Mouse (Mus musculus): ENCODE results near the gene Icmt. TPM values are rescaled to one million over a fixed set of nuclear protein-coding genes. Genes with fewer than 3 reads are reported as not detected.
A peak's percentile ranks its signal among the peaks of the same experiment; 100 is the strongest.

The Icmt gene
- total RNA-seq (2014; fragmentation: Nextera tagmentation) (23.1 and 26.7 TPM in 2 replicates), total RNA-seq (2017) (12.6 and 12.9 TPM in 2 replicates)

DNA sequence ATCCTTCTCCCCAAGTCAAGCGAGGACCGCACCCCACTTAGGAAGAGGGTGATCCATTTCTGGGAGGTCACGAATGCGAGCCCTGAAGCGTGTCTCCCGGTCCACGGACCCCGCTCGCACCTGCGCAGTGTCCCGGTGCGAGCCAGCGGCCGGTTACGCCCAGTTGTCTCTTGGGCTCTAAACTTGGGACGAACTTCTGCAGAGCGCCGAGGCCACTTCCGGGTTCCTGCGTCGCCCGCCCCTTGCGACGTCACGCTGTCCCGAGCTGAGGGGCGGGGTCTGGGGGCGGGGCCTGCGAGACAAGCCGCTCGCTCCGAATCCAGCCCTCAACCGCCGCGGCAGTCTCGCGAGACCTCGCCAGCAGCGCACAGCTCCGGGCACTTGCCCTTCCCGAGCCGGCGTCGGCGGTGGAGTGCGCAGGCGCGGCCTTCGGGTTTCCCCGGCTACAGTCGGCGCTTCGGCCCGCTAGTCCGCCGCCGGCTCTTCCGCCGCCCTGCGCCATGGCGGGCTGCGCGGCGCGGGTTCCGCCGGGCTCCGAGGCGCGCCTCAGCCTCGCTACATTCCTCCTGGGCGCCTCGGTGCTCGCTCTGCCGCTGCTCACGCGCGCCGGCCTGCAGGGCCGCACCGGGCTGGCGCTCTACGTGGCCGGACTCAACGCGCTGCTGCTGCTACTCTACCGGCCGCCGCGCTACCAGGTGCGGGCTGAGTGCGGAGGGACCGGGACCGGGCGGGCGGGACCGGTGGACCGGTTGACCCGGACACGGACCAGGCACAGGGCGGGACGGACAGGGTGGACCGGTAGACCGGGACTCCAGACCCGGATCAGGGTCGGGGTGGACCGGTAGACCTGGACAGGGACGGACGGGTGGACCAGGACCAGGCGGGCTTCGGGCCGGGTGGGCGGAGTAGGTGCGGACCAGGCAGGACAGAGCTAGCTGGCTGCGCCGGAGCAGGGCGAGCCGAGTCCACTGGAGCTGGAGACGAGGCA, at the start of gene Icmt:
Gene Icmt, plus strand, starts transcription at position 354 of the 988 bp plus-strand sequence.
- ATAC-seq (replicated peaks; ENCODE audit: low FRiP score, low TSS enrichment, poor library complexity, severe bottlenecking) = peak; percentile 81

- ATAC-seq (replicated peaks; ENCODE audit: low FRiP score, low TSS enrichment, poor library complexity, severe bottlenecking) = no peak
Observed at GRCm38 (mm10) chr4:152250615-152251014, 46.4 kb upstream of the Icmt start.

GRCm38 (mm10) chr4:152253183-152253759, 43.8 kb upstream of the Icmt start:
- ATAC-seq (replicated peaks; ENCODE audit: low FRiP score, low TSS enrichment, poor library complexity, severe bottlenecking) = no peak

GRCm38 (mm10) chr4:152257070-152257469, 40.0 kb upstream of the Icmt start:
- ATAC-seq (replicated peaks; ENCODE audit: low FRiP score, low TSS enrichment, poor library complexity, severe bottlenecking) = peak; percentile 94

GRCm38 (mm10) chr4:152260451-152260850, 36.6 kb upstream of the Icmt start:
- ATAC-seq (replicated peaks; ENCODE audit: low FRiP score, low TSS enrichment, poor library complexity, severe bottlenecking) = no peak

GRCm38 (mm10) chr4:152262187-152262586, 34.8 kb upstream of the Icmt start:
- ATAC-seq (replicated peaks; ENCODE audit: low FRiP score, low TSS enrichment, poor library complexity, severe bottlenecking) = no peak

DNA sequence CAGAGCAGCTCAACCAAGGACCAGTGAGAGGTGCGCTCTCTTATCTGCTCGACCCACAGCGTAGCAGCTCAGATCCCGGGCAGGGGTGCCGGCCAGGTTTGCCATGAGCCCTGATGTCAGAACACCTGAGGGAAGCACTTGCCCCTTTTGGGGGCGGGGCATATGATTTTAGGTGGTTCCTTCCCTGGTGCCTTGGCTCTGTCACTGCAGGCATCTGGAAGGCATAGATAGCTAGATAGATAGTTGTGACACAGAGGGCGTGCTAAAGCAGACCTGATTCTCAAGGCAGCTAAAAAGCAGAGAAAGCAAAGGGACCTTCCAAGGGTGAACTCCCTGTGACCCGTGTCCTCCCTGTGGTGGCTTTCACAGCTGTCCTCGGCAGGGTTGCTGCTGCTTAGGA, 33.9 kb upstream of the Icmt start:
- ATAC-seq (replicated peaks; ENCODE audit: low FRiP score, low TSS enrichment, poor library complexity, severe bottlenecking) = peak; percentile 68

- no peak for ATAC-seq (replicated peaks; ENCODE audit: low FRiP score, low TSS enrichment, poor library complexity, severe bottlenecking)
Observed at GRCm38 (mm10) chr4:152263512-152264176, 33.4 kb upstream of the Icmt start.

DNA sequence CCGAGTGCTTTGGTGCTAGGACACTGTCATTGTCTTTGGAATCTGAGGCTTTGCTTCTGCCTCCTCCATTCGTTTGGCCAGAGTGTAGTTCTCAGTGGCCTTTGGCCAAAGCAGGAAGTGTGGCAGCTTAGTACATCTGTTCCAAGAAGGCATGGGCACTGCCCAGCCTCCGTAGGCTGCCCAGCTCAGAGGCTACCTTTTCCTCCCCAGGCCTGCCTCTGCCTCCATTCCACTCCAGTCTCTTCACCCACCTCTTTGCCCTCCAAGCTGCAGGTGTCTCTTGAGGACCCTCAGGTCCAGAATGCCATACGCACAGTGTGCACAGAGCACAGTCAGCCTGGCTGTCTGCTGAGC, 32.9 kb upstream of the Icmt start:
- no peak for ATAC-seq (replicated peaks; ENCODE audit: low FRiP score, low TSS enrichment, poor library complexity, severe bottlenecking)

GRCm38 (mm10) chr4:152264867-152265568, 32.0 kb upstream of the Icmt start:
- no peak for ATAC-seq (replicated peaks; ENCODE audit: low FRiP score, low TSS enrichment, poor library complexity, severe bottlenecking)

- no peak for ATAC-seq (replicated peaks; ENCODE audit: low FRiP score, low TSS enrichment, poor library complexity, severe bottlenecking)
Observed at GRCm38 (mm10) chr4:152265791-152266190, 31.2 kb upstream of the Icmt start.

GRCm38 (mm10) chr4:152266236-152266895, 30.7 kb upstream of the Icmt start:
- no peak for ATAC-seq (replicated peaks; ENCODE audit: low FRiP score, low TSS enrichment, poor library complexity, severe bottlenecking)

- ATAC-seq (replicated peaks; ENCODE audit: low FRiP score, low TSS enrichment, poor library complexity, severe bottlenecking) = no peak
Observed at GRCm38 (mm10) chr4:152267748-152268369, 29.2 kb upstream of the Icmt start.

DNA sequence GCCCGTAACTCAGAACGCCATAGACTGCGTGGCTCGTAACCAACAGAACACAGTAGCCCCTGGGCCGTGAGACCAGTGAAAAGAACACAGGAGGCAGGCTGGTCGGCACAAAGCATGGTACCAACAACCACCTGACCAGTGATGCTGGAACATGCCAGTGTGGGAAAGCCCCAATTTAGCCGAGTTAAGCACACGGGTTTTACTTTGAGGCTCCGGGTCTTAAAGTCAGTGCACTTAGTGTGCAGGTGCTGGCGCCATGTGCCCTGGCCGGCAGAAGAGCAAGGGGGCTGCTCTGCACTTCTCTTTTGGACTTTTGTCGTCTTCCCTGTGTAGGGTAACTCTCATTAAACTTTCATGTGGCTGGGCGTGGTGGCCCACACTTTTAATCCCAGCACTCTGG, 27.1 kb upstream of the Icmt start:
- ATAC-seq (replicated peaks; ENCODE audit: low FRiP score, low TSS enrichment, poor library complexity, severe bottlenecking) = no peak

DNA sequence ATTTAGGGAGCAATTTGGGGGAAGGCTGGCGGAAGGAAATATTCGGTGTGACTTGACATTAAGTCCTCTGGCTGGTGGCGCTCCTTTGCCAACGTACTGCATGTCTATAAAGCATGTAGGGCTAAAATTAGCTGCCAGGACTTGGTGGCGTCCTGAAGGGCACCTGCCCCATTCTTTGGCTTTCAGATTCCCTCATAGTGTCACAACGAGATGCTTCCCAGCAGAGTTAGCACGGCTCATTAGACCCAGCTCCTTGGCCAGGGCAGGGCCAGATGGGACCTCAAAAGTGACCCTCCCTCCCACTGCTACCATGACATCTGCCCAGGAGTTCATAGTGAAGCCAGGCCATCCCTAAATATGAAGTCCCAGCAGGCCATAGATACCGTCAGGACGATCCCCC, 26.4 kb upstream of the Icmt start:
- ATAC-seq (replicated peaks; ENCODE audit: low FRiP score, low TSS enrichment, poor library complexity, severe bottlenecking) = no peak

DNA sequence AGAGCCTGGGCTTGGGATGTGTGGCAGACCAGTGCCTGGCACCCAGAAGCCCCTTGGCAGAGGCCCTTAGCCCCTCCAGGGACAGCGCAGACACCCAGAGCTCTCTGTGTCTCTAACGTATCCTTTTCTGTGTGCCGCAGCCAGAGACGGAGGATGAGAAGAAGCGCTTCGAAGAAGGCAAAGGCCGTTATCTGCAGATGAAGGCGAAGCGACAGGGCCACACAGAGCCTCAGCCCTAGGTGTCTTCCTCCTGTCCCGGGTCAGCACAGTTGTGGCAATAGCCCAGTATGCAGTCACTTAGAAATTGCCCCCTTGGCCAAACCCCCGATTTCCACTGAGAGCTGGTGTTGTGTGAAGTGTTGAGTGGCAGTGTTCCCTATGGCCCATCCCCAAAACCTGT, 25.7 kb upstream of the Icmt start:
- no peak for ATAC-seq (replicated peaks; ENCODE audit: low FRiP score, low TSS enrichment, poor library complexity, severe bottlenecking)

- ATAC-seq (replicated peaks; ENCODE audit: low FRiP score, low TSS enrichment, poor library complexity, severe bottlenecking) = no peak
Observed at GRCm38 (mm10) chr4:152272006-152272405, 25.0 kb upstream of the Icmt start.

GRCm38 (mm10) chr4:152272449-152273049, 24.5 kb upstream of the Icmt start:
- peak; percentile 42; the same call in 1 of the 2 replicates for ATAC-seq (replicated peaks; ENCODE audit: low FRiP score, low TSS enrichment, poor library complexity, severe bottlenecking)

Measured in megakaryocyte-erythroid progenitor cell, adult 5-6 weeks (primary cell).